Mouse (Mus musculus) urinary bladder, adult 18-20 months (tissue): ENCODE data around the gene Ctbp2.
A peak's percentile ranks its signal among the peaks of the same experiment; 100 is the strongest.
"Not testable (repeated sequence)": the region's sequence is repeated elsewhere in the genome, so short reads cannot be mapped to it uniquely, and the experiment has no call there.

Experiments used
- DNase-seq, 2 experiments: peaks; one replicate each; pipeline ENCODE4 v3.0.0; 2022; ENCODE audit warnings: low spot score in 2 of 2, mixed read lengths in 2 of 2

Gene Ctbp2

GRCm38 (mm10) chr7:133120221-133120751 lies 3.9 kb downstream of the Ctbp2 start:
- DNase-seq, result no peak

- no peak for DNase-seq
Measured at GRCm38 (mm10) chr7:133117815-133118214, 6.3 kb downstream of the Ctbp2 start.

- no peak for DNase-seq
Measured at GRCm38 (mm10) chr7:133116542-133116941, 7.6 kb downstream of the Ctbp2 start.

- no peak for DNase-seq
Measured at GRCm38 (mm10) chr7:133115886-133116285, 8.3 kb downstream of the Ctbp2 start.

- no peak for DNase-seq
Measured at GRCm38 (mm10) chr7:133114847-133115470, 9.2 kb downstream of the Ctbp2 start.

GRCm38 (mm10) chr7:133113185-133113895 lies 10.8 kb downstream of the Ctbp2 start:
- DNase-seq, result no peak

- no peak for DNase-seq
Measured at GRCm38 (mm10) chr7:133112351-133112831, 11.8 kb downstream of the Ctbp2 start.

GRCm38 (mm10) chr7:133109442-133109841 lies 14.7 kb downstream of the Ctbp2 start:
- DNase-seq, result no peak

GRCm38 (mm10) chr7:133108695-133109094 lies 15.5 kb downstream of the Ctbp2 start:
- DNase-seq, result no peak

- no peak for DNase-seq
Measured at GRCm38 (mm10) chr7:133102578-133102977, 21.6 kb downstream of the Ctbp2 start.

GRCm38 (mm10) chr7:133101070-133101469 lies 23.1 kb downstream of the Ctbp2 start:
- DNase-seq, result no peak

- no peak for DNase-seq
Measured at GRCm38 (mm10) chr7:133100178-133100577, 24.0 kb downstream of the Ctbp2 start.

- DNase-seq, result no peak
Measured at GRCm38 (mm10) chr7:133099266-133099665, 24.9 kb downstream of the Ctbp2 start.

- no peak for DNase-seq
Measured at GRCm38 (mm10) chr7:133098118-133098793, 25.9 kb downstream of the Ctbp2 start.

GRCm38 (mm10) chr7:133095610-133096009 lies 28.5 kb downstream of the Ctbp2 start:
- not testable (repeated sequence) for DNase-seq

- DNase-seq, result no peak
Measured at GRCm38 (mm10) chr7:133094711-133095495, 29.3 kb downstream of the Ctbp2 start.

- DNase-seq, result no peak
Measured at GRCm38 (mm10) chr7:133094161-133094560, 30.0 kb downstream of the Ctbp2 start.

- DNase-seq, result no peak
Measured at GRCm38 (mm10) chr7:133093731-133094130, 30.4 kb downstream of the Ctbp2 start.

- DNase-seq, result no peak
Measured at GRCm38 (mm10) chr7:133090641-133091040, 33.5 kb downstream of the Ctbp2 start.

GRCm38 (mm10) chr7:133089621-133090260 lies 34.4 kb downstream of the Ctbp2 start:
- DNase-seq, result no peak

GRCm38 (mm10) chr7:133088830-133089261 lies 35.3 kb downstream of the Ctbp2 start:
- DNase-seq, result peak; percentile 47 to 55
